Mouse (Mus musculus) megakaryocyte, embryonic 14.5 days (primary cell): ENCODE results near the gene Ascl5.

Experiments
- FLI1 ChIP-seq: IDR thresholded peaks from 2 replicates; pipeline ENCODE4 v1.6.1; 2012; ENCODE audit warnings: low read length, inconsistent platforms, mixed read lengths
- GATA1 ChIP-seq: IDR thresholded peaks from 3 replicates; pipeline ENCODE4 v1.6.1; 2012; ENCODE audit warnings: mixed read lengths, low read length, inconsistent platforms, borderline replicate concordance

DNA sequence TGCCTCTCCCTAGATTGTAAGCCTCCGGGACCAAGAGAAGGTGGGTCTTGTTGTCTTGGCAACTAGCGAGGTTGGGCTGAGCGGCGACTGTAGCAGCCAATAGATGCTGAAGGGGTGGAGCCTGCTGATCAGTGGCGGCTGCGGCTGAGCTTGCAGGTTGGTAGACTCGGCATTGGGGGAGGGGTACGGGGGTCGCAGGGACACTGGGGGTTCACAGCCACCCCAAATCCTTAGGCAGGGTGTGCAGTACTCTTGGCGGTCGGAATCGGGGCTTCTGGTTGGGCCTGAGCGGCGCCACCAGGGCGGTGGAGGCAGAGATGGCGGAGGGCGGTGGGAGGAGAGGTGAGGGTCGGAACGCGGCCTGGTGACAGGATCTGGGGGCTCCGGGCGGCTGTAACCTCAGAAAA is 32.7 kb upstream of the Ascl5 start:
- TF ChIP-seq GATA1 (no peak), FLI1 (no peak)
